Mouse (Mus musculus): ENCODE measurements at regions not wholly inside any gene's neighbourhood (a gene's known extent, or its start where the extent isn't known, plus 50 kb on each side); places are given as distances from the start of the nearest gene placed in this dataset.

DNA sequence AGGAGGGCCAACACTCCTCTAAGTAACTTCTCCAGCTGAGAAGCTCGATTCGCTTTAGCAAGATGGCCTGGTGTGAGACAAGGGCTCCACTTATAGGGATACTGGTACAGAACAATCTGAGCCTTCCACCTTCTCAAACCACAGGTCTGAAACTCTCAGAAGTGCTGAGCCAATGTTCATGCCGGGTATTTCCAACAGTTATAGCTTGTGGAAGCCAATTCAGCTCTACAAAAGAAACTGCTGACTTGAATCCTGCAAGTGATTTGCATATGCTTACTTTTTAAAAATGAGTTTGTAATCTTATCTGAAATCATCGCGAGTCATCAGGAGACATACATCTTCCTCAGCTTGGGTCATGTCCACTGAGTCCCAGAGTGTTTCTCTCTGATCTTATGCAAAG lies 273.2 kb downstream of the Car8 start:
- TF ChIP-seq CTCF (IDR thresholded peaks at IDR 0.05; ENCODE audit: borderline replicate concordance, insufficient read depth, low read length) (no peak), POLR2A (IDR thresholded peaks at IDR 0.05; ENCODE audit: low read depth, low read length) (no peak)
